Mouse (Mus musculus) kidney, adult 11 months (tissue): ENCODE data around the gene Fam207a.
A peak's percentile ranks its signal among the peaks of the same experiment; 100 is the strongest.

Experiments used
- DNase-seq: peaks from one replicate; pipeline ENCODE4 v3.0.0; 2022

The Fam207a gene

DNA sequence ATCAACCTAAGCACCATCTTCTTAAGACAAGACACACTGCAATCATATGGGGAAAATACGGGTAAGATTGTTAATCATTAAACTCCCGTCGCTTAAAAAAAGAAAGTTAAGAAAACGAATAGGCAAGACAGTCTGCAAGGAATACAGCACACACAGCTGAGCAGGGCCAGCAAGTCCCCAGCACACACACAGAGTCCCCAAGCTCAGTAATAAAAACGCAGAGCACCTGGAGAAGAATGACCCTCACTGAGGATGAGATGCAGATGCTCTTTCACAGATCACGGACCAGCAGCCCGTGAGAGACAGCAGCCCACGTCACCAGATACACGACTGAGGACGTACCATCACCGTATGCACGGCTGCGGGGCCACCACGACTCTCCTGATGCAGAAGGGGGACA is 14.9 kb downstream of the Fam207a start:
- DNase-seq = no peak

DNA sequence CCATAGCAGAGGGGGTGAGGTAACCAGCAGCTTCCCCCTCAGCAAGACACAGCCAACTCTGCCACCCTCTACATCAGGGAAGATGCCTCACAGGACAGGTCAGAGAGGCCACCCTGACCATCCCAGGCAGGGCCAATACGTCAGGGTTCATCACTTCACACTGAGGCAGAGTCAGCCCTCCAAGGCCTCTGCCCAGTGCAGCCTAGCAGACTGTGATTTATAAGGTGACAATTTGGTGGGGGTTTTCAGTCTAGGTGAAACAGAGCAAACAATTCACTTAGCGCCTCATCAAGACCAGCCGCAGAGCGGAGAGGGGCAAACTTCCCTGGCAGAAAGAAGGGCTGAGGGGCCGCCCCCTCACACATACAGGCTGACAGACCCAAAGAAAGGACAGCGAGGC is 17.3 kb downstream of the Fam207a start:
- no peak for DNase-seq

DNA sequence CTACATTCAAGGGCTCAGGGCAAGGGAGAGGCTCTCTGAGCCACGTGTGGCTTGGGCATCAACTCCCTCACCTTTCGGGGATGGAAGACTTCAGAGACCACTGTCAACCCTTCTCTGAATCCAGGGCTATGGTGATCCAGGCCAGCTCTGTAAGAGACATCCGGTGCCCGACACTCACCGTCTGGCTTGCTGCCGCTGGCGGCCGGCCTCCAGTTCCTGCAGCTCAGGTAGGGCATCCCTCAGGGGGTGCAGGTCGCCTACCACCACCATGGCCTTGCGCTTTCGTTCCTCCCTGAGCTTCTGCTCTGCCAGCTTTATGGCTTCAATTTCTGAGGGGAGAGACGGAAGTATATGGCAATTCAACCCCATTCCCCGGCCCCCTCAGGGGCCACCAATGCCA is 18.4 kb downstream of the Fam207a start:
- DNase-seq = no peak

DNA sequence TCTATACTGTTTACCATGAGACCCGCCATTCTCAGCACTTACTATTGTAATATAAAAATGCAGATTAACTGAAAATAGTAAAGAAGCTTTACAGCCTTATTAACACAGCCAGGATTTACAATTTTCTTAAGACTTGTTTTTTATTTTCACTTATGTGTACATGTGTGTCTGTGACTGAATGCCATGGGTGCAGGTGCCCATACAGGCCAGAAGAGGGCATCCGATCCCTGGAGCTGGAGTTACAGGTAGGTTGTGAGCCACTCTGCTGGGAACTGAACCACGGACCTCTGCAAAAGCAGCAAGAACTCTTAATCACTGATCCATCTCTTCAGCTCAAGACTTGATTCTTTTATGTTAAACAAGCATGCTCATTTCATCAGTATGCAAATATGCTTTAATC is 22.7 kb downstream of the Fam207a start:
- no peak for DNase-seq

DNA sequence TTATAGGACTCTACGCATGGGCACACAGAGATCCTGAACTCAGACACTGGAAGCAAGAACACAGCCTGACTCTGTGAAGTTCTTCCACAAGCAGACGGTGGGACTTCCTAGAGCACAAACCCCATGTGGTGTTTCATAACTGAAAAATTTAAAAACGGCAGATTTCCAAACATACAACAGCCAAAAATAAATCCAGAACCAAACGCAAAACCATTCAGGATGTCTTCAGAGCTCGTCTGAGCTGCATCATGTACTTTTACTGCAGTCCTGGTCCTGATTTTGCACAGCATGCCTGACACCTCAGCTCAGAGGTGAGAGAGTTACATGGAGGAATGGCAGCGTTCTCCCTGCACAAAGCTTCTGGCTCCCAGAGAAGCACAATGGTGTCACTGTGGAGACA is 24.0 kb downstream of the Fam207a start:
- no peak for DNase-seq

DNA sequence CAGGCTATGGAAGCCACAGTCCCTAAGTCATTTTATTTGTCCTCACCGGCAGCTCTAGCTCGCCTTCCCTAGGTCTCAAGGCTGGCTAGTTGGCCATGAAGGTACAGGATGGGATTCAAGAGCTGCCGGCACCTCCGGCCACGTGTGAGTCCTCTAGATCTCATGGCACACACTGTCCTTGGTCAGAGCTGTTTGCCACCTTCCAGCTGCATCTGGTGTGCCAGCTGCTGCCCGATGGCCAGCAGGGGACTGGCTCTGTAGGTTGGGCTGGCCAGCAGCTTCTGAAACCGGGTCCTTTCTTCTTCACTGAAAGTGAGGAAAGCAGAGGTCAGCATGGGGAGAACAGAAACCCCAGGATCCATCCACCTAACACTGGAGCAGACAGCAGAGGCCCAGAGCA is 27.4 kb downstream of the Fam207a start:
- DNase-seq = no peak

DNA sequence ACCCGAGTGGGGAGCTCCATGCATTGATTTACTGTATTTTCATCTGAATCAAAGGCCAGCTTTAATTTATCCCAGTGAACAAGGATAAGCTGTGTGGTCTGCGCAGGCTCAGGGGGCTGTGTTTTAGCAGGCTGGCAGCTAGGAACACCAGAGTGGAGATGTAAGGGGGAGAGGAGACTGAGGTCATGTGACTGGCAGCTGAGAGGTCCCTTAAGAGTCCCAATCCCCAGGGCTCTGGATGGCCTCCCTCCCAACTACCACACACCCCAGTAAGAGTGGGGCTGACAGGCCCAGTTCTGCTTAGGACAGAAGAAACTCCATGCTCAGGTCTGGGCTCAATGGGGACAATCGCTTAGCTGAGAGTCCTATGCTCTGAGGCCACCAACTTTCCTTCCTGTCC is 29.8 kb downstream of the Fam207a start:
- no peak for DNase-seq

DNA sequence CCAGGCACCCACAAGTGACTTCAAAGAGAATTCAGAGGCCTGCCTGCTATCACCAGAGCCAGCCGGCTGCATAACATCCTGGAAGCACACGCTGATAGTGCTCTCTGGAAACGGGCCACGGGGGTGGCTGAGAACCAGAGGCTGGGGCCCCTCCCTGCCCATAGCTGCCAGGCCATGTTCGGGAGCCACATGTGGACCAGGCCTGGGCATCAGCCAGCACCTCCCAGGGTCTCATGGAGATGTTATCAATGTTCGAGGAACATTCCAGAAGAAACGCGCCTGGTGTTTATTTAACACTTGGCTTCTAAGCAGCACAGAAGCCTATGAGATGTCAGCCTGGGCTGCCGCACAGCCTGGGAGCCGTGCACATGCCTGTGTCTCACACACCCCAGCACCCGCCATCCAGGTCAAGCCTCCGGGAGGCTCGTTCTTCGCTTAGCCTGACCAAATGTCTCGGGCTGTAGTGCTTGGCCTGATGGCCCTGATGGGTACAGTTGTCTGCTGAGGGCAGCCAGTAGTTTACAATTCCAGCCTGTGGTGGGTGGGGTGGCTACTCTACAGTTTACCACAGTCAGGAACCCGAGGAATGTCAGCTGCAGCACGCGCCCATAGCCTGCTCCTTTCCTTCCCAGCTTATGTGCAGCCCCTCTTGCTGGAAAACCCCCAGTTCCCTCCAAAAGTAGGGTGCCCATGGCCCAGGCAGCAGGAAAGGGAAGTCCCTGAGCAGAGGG is 31.2 kb downstream of the Fam207a start:
- peak; percentile 75 for DNase-seq

DNA sequence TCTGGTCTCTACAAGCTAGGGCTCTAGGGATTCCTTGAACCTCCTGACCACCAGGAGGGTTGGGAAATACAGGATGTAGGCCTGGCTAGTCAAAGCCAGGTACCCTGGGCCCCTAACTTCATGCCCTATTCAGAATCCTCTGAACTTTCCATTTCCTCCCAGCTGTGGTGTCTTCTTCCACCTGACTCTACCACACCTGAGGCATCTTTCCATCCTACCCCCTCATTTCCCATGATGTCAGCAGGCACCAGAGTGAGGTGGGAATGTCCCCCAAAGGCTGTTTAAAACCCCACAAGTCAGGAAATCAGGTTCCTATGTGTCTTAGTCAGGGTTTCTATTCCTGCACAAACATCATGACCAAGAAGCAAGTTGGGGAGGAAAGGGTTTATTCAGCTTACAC is 33.8 kb downstream of the Fam207a start:
- no peak for DNase-seq

DNA sequence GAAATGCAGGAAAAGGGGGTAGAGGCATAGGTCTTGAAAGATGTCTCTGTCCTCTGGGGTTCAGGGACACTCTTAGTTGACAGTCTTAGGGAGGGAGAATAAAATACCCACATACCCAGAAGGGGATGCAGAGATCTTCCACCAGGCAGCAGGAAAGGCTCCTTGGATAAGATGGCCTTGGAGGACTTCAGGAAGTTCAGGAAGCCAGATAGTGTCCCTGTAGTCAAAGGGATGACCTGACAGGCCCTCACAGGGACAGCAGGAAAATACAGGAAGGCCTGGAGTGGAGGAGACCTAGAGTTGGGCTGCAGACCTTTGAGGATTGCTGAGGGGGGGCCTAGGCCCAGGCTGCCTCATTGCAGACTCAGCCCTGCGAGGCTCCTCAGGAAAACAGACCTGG is 35.6 kb downstream of the Fam207a start:
- DNase-seq = no peak

DNA sequence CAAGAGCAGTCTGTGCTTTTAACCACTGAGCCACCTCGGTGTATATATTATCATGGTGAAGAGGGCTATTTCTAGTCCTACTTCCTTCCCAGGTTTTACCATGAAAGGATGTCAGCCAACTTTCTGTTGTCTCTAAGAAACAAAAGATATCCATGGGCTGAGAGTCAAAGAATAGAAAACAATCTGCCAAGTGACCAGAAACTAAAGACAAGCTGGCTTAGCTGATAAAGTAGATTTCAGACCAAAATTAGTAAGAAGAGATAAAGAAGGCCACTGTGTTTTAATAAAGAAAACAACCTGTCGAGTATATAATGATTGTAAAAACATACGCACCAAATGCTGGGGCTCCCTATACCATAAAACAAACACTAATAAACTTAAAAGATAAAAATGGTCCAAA is 38.7 kb downstream of the Fam207a start:
- no peak for DNase-seq

DNA sequence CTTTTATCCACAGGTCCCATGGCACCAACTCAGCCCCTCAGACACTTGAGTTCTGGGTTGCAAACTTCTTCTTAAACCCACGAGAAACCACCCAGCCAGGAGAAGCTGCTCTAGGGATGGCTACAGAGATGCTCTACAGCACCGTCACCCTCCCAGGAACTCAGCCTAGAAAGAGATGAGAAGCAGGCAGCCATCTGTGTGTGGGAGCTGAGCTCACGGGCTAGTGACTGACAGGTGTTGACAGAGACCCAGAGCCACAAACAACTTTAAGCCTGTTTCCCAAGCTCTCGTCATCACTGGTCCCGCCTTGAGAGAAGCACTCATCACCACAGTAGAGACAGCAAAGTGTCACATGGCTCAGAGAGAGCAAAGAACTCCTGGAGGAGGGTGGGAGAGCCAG is 43.4 kb downstream of the Fam207a start:
- DNase-seq = no peak

DNA sequence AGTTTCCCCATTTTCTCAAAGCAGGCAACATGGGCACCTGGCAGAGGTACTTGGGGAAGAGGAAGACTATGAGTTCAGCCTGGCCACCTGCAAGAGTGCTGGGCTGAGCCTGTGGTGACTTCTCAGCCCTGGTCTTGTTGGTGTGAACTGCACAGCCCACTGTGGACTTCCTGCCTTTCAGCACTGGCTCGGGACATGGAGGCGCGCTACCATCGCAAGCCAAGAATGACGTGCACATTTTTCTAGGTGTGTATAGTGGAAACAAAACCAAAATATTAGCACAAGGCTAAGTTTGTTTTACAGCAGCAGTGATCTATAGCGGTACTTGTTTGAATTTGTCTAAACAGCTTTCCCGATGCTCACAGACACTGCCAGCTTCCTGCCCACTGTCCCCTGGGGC is 44.1 kb downstream of the Fam207a start:
- DNase-seq = no peak

DNA sequence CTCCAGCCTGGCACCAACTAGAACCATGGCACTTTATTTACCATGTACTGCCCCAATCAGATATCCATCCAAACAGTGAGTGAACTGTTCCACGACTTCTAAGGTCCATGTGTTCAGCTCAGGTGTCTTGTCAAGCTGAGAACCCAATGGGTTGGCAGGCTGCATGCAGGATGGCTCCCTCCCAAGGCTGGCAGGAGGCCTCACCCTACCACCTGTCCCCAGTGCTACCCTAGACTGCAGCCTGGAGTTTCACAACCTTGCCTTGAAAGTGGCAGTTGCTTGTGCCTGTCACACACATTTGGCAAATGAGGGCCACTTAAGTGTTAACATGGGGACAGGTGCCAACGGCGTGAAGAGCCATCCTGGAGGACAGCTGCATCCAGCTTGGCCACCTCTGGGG is 44.8 kb downstream of the Fam207a start:
- no peak for DNase-seq

DNA sequence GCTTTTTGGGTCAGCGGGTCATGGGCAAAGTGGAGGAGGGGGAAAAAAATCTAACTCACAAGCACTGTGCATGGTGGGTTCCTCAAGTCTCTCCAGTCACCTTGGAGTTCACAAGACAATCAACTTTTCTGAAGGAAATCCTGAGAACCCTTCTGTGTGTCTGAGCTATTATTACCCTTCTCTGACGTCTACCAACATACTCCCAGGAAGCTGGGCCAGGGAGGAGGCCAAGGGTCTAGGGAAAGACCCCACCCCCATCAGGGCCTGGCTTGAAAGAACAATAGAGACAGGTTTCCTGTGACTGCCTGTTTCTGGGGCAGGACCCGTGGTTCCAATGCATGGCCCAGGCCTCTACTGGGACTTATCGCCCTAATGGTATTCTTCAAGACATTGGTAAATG is 46.9 kb downstream of the Fam207a start:
- no peak for DNase-seq

DNA sequence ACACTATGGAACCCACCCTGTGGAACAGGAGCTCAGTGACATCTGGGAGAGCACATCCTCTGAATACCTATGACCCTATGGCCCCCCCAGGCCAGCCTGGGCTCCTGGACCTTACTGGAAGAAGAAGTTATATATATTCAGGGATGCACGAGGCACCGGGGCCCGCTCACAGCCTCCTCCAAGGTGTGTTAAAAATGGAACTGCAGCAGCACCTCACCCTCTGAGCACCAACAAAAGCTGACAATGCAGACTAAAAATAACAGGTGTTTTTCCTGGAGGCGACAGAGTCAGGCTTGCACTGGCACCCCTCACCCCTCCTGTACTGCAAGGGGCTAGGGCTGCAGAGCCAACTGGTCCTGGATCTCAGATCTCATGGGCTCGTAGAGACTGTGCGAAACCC is 48.2 kb downstream of the Fam207a start:
- no peak for DNase-seq

DNA sequence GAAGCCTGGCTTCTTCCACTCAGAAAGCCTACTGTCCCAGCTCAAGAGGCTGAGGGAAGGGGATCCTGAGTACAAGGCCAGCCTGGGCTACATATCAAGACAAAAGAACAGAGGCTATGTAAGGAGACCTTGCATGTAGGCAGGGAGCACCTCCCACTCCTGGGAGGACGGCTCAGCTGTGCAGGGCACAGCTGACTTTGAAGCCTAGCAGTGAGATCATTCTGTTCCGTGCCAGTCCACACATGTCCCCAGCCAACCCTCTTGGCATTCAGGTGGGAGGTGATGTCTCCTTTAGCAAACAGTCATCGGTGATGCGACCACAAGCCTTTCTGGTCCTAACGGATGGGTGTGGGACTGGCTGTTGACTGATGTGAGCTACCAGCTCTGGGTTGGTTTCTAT is 49.7 kb downstream of the Fam207a start:
- no peak for DNase-seq

DNA sequence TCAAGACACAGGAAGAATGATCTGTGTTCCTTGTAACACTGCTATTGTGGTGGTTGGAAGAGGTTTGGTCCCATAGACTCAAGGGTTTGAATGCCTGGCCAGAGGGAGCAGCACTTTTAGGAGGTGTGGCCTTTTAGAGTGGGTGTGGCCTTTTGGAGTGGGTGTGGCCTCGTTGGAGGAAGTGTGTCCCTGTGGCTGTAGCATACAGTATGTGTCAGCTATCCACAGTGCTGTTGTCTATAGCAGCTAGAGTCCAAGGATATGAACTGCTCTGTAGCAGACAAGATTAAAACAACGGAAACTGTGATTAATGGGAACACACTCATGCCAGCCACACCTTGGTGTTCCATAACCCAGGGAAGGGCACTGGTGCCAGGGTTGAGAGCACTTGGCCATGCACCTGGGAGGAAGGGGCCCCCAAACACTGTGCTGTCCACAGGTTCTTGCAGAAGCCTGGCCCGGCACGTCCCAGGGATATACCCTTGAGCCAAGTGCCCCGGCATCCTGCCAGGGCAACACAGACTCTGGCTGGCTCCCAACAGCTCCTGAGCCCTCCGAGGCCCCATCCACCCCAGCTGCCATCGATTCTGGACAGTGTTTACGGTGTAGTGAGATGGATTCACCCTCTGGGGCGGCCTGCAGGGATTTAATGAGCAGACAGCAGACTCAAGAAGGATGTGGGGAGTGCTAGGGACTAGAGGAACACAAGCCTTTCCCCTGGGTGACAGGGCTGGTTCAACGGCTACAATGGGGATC is 51.2 kb downstream of the Fam207a start:
- no peak for DNase-seq

DNA sequence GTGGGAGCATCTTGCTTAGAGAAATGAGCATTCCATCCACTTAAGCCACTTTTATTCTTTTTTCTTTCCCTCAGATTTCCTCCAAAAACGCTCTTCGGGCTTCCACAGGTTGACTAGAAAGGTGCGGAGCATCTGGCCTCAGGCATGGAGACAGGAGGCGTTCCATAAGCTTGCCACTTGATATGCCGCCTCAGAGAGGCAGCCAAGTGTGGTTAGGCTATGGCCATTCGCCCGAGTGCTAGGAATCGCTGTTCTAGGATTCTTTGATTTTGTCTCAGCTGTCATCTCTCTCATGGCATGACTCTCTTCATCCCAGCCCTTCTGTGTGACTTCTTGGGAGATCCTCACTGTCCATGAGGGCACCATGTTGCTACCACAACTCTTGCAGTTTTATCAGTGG is 54.4 kb downstream of the Fam207a start:
- no peak for DNase-seq

DNA sequence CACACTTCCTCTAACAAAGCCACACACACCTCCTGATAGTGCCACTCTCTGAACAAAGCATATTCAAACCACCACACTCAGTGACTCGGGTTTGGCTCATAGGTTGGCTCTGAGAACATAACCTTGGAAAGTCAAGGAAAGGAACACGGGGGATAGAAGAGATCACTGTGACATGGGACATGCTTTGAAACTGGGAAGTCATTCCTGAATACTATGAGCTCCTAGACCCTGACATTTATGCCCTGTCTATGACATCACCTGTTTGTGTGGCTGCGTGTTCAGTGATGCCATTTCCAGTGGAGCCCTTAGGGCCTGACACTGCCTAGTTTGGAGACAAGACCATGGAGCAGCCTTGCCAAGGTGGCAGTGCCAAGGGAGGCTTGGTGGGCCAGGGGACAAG is 57.9 kb downstream of the Fam207a start:
- no peak for DNase-seq

DNA sequence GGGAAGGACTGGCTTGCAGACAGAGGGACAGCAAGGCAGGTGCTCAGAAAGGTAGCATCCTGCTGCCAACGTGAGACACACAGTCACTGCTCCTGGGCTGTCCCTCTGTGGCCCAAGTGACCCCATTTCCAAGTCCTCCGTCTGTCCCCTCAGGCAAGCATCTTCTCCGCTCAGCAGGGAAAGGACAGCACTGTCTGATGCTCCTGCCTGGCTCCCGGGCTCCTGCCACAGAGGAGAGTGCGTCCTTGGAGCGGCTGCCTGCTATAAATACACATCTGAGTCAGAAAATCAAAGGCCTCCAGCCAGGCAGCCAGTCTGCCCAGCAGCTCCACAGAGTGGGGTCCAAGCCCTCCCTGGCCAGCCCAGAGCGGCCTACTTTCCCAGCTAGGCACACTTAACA is 59.1 kb downstream of the Fam207a start:
- no peak for DNase-seq

DNA sequence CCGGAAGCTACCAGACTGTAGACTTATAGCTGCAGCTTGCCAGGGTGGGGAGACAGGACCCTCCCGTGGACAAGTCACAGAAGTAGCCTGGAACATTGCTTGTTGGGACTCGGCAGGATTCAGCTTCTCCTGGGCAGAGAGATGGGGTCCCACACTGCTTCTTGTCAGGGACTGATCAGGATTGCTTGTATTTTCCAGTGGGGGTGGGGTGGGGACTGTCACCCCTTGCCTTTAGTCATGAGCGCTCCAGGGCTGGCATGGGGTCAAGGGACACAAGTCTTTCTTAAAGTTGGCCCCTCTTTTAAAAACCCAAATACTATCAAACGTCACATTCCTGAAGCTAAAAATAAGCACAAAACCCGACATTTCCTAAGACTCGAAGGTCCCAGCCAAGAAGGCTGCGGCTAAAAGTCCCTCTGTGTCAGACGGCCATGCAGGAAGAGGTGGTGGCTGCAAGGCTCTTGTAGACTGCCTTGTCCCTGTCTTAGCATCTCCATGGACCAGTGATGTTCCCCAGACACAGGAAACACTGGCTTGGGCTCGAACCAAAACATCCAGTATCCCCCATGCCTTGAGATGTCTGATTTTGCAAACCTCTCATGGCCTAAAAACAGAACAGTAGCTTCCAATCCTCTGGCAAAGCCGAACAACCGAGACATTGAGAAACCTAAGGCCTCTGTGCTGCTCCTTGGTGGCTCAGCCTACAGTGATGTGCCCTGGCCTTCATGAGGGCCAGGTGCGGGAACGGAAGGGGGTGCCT is 60.2 kb downstream of the Fam207a start:
- DNase-seq = no peak

DNA sequence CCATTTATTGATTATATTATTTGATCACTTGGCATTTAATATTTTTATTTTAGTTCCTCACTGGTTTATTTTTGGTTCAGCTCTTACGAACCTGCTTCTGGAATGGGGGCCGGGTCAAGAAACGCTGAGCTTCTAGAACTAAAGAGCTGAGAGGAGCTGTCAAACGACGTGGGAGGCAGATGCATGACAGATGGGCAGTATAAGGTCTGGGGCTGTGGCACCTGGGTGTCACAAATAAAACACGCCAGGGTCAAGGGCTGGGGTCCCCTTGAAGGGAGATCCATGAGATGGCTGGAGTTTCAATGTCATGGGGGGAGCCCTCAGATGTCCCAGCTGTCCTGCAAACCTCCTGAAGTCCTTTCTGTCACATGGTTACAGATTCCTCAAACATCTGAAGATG is 60.8 kb downstream of the Fam207a start:
- DNase-seq = no peak

DNA sequence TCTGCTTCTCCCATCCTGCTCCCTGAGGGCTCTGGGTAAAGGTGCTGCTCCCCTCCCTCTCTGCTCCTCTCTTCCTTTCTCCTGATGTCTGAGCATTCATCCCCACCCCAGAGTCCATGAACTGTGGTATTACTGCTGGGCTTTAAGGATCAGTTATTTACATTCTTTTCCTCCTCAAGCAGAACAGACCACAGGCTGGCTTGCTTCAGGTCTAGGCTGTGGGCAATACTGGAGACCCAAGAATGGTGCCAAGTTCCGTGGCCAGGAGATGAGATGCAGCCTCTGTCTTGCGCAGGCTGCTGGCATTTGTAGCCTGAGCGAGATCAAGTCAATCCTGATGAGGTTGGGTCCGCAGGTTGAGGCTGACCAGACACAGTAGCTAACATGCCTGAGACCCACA is 63.8 kb downstream of the Fam207a start:
- DNase-seq = no peak
